ENCODE assay signal across 8 mouse cellular contexts in the genomic region with DNA sequence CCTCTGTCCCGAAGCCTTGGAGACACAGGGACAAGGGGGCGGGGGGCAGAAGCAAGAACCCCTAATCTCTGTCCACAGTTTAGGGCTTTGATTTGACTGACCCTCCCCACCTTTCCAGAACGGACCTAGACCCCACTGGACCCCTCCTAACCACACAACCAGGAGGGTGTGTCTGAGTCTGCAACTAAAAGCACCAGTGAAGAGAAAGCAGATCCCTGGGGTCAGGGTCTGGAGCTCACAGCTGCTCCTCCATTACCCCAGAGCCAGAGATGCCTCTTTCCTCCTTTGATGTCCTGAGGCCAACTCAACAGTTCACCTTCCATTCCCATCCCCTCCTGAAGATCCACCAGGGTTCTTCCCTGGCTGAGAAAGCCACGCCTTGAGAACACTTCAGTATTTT. TPM values are rescaled to one million over a fixed set of nuclear protein-coding genes. Genes with fewer than 3 reads are reported as not detected.
DNase-seq lines count a peak whose midpoint lies in the region; ATAC-seq lines count a peak whose summit lies in the region.

No protein-coding gene starts in this region.

- H3K4me1 ChIP-seq in lung, embryonic 16.5 days (replicated peaks; ENCODE audit: control insufficient read depth, insufficient read depth, low read length): peaks cover 23% of the 10 kb centered on the region
- peaks cover 27% of the 10 kb centered on the region for H3K4me1 ChIP-seq in forebrain, embryonic 13.5 days
- peaks cover 11% of the 10 kb centered on the region for H3K4me1 ChIP-seq in liver, embryonic 11.5 days (replicated peaks; ENCODE audit: control insufficient read depth, insufficient read depth, low read length)
- H3K4me1 ChIP-seq in stomach, embryonic 14.5 days (ENCODE audit: control insufficient read depth, insufficient read depth, low read length): peaks cover 21% of the 10 kb centered on the region; the same call in 1 of the 2 replicates

- peak overlapping the region; percentile 62 for H3K4me2 ChIP-seq in lung, embryonic 16.5 days (ENCODE audit: low read depth, low read length)
- peak overlapping the region; percentile 86 for H3K4me2 ChIP-seq in forebrain, embryonic 13.5 days
- peak overlapping the region; percentile 87 for H3K4me2 ChIP-seq in liver, embryonic 11.5 days
- peak overlapping the region; percentile 76 for H3K4me2 ChIP-seq in stomach, embryonic 14.5 days (replicated peaks; ENCODE audit: low read depth, low read length)

- no peaks in the 10 kb centered on the region for H3K27me3 ChIP-seq in lung, embryonic 16.5 days (ENCODE audit: control insufficient read depth, insufficient read depth, low read depth, low read length)
- no peaks in the 10 kb centered on the region for H3K27me3 ChIP-seq in forebrain, embryonic 13.5 days
- no peaks in the 10 kb centered on the region for H3K27me3 ChIP-seq in liver, embryonic 11.5 days (replicated peaks; ENCODE audit: control insufficient read depth, insufficient read depth, low read length)
- no peaks in the 10 kb centered on the region for H3K27me3 ChIP-seq in stomach, embryonic 14.5 days (ENCODE audit: control insufficient read depth, insufficient read depth, low read length)

- peak overlapping the region; percentile 95 for H3K4me3 ChIP-seq in lung, embryonic 16.5 days (ENCODE audit: low read length)
- H3K4me3 ChIP-seq in forebrain, embryonic 13.5 days: peak overlapping the region; percentile 90
- peak overlapping the region; percentile 96 for H3K4me3 ChIP-seq in liver, embryonic 11.5 days (ENCODE audit: low read depth, low read length)
- H3K4me3 ChIP-seq in stomach, embryonic 14.5 days (ENCODE audit: low read depth, low read length): peak overlapping the region; percentile 78

- H3K9me3 ChIP-seq in lung, embryonic 16.5 days (ENCODE audit: control insufficient read depth, low read length): no peaks in the 10 kb centered on the region
- H3K9me3 ChIP-seq in forebrain, embryonic 13.5 days (replicated peaks): no peaks in the 10 kb centered on the region
- H3K9me3 ChIP-seq in liver, embryonic 11.5 days (ENCODE audit: control insufficient read depth, low read length): no peaks in the 10 kb centered on the region
- H3K9me3 ChIP-seq in stomach, embryonic 14.5 days (ENCODE audit: control insufficient read depth, low read depth, low read length): no peaks in the 10 kb centered on the region

- 31% methylated on average over 4 of the region's 4 CpGs for WGBS in lung, embryonic 16.5 days
- WGBS in forebrain, embryonic 13.5 days: 37% methylated on average over 4 of the region's 4 CpGs
- 37% methylated on average over 4 of the region's 4 CpGs for WGBS in liver, embryonic 11.5 days
- 27% methylated on average over 4 of the region's 4 CpGs for WGBS in stomach, embryonic 14.5 days

- ATAC-seq in lung, embryonic 16.5 days (ENCODE audit: low read depth): no peak
- no peak for ATAC-seq in forebrain, embryonic 13.5 days
- ATAC-seq in liver, embryonic 11.5 days (replicated peaks; ENCODE audit: low FRiP score): no peak
- no peak for ATAC-seq in stomach, embryonic 14.5 days (ENCODE audit: insufficient number of reproducible peaks, insufficient read depth, low FRiP score, low read depth)

- no peaks in the 10 kb centered on the region for H3K36me3 ChIP-seq in lung, embryonic 16.5 days (ENCODE audit: control insufficient read depth, insufficient read depth, low read length)
- H3K36me3 ChIP-seq in forebrain, embryonic 13.5 days (ENCODE audit: poor library complexity, severe bottlenecking): 0 out of 2 replicates have a peak, but pooled peaks cover 4% of the 10 kb centered on the region
- H3K36me3 ChIP-seq in liver, embryonic 11.5 days (ENCODE audit: control insufficient read depth, insufficient read depth, low read length): no peaks in the 10 kb centered on the region; the same call in 1 of the 2 replicates
- no peaks in the 10 kb centered on the region for H3K36me3 ChIP-seq in stomach, embryonic 14.5 days (ENCODE audit: control insufficient read depth, insufficient read depth, low read length)

- H3K27ac ChIP-seq in lung, embryonic 16.5 days (ENCODE audit: low read length): no peak overlapping the region
- no peak overlapping the region for H3K27ac ChIP-seq in forebrain, embryonic 13.5 days
- H3K27ac ChIP-seq in liver, embryonic 11.5 days (ENCODE audit: low read depth, low read length): no peak overlapping the region
- H3K27ac ChIP-seq in stomach, embryonic 14.5 days (ENCODE audit: low read length): no peak overlapping the region

- H3K9ac ChIP-seq in lung, embryonic 16.5 days (ENCODE audit: low read length): peak overlapping the region; percentile 99
- H3K9ac ChIP-seq in forebrain, embryonic 13.5 days: peak overlapping the region; percentile 98
- peak overlapping the region; percentile 96 for H3K9ac ChIP-seq in liver, embryonic 11.5 days (ENCODE audit: low read depth, low read length)
- H3K9ac ChIP-seq in stomach, embryonic 14.5 days (replicated peaks; ENCODE audit: low read depth, low read length): peak overlapping the region; percentile 87

- DNase-seq in lung, postnatal 10 days: no peak
- no peak for DNase-seq in liver, embryonic 11.5 days (ENCODE audit: low spot score)
- no peak for DNase-seq in adrenal gland, adult 18-20 months (ENCODE audit: low spot score in 2 of 2)
- no peak for DNase-seq in adrenal gland, postnatal 14 days
- DNase-seq in right cerebral cortex, postnatal 25 days: no peak

RNA-seq across cellular contexts. Expression of gene Xylt2, which starts 1.0 kb away (rescaled TPM):
- polyA plus RNA-seq in lung, embryonic 16.5 days (2015; fragmentation: Nextera tagmentation; extraction: Ambion mirVana): 15.1 and 17.5 TPM in 2 replicates
- 8.2 and 8.7 TPM in 2 replicates for polyA plus RNA-seq in forebrain, embryonic 13.5 days (2015; fragmentation: Nextera tagmentation; extraction: Ambion mirVana)
- 8.8 and 10.5 TPM in 2 replicates for polyA plus RNA-seq in liver, embryonic 11.5 days (2014; fragmentation: Nextera tagmentation; extraction: Ambion mirVana)
- polyA plus RNA-seq in stomach, embryonic 14.5 days (2014; fragmentation: Nextera tagmentation; extraction: Ambion mirVana): 20.5 and 22.9 TPM in 2 replicates
- total RNA-seq in adrenal gland, adult 18-20 months (2021): 10 to 100 TPM; 10.6 to 11.8 TPM
- 20.5 and 22.6 TPM in 2 replicates for total RNA-seq in adrenal gland, postnatal 14 days (2021)

RNA-seq across cellular contexts. Expression of gene Eme1, which starts 22.5 kb away (rescaled TPM):
- polyA plus RNA-seq in lung, embryonic 16.5 days (2015; fragmentation: Nextera tagmentation; extraction: Ambion mirVana): 20.2 and 21.4 TPM in 2 replicates
- 26.6 and 31.7 TPM in 2 replicates for polyA plus RNA-seq in forebrain, embryonic 13.5 days (2015; fragmentation: Nextera tagmentation; extraction: Ambion mirVana)
- polyA plus RNA-seq in liver, embryonic 11.5 days (2014; fragmentation: Nextera tagmentation; extraction: Ambion mirVana): 35.5 and 40.5 TPM in 2 replicates
- polyA plus RNA-seq in stomach, embryonic 14.5 days (2014; fragmentation: Nextera tagmentation; extraction: Ambion mirVana): 20.7 and 20.9 TPM in 2 replicates
- total RNA-seq in adrenal gland, adult 18-20 months (2021): under 1 TPM; 0.23 to 0.45 TPM
- 1.9 and 3.3 TPM in 2 replicates for total RNA-seq in adrenal gland, postnatal 14 days (2021)

RNA-seq across cellular contexts. Expression of gene Mrpl27, which starts 22.7 kb away (rescaled TPM):
- polyA plus RNA-seq in lung, embryonic 16.5 days (2015; fragmentation: Nextera tagmentation; extraction: Ambion mirVana): 137 and 140 TPM in 2 replicates
- polyA plus RNA-seq in forebrain, embryonic 13.5 days (2015; fragmentation: Nextera tagmentation; extraction: Ambion mirVana): 144 and 153 TPM in 2 replicates
- 127 and 132 TPM in 2 replicates for polyA plus RNA-seq in liver, embryonic 11.5 days (2014; fragmentation: Nextera tagmentation; extraction: Ambion mirVana)
- polyA plus RNA-seq in stomach, embryonic 14.5 days (2014; fragmentation: Nextera tagmentation; extraction: Ambion mirVana): 148 and 149 TPM in 2 replicates
- total RNA-seq in adrenal gland, adult 18-20 months (2021): 10 to 100 TPM; 65.8 to 73.0 TPM
- total RNA-seq in adrenal gland, postnatal 14 days (2021): 83.5 and 84.1 TPM in 2 replicates

RNA-seq across cellular contexts. Expression of gene Gm11541, which starts 28.0 kb away (rescaled TPM):
- polyA plus RNA-seq in lung, embryonic 16.5 days (2015; fragmentation: Nextera tagmentation; extraction: Ambion mirVana): 0.82 and 0.95 TPM in 2 replicates
- not detected in 2 replicates for polyA plus RNA-seq in forebrain, embryonic 13.5 days (2015; fragmentation: Nextera tagmentation; extraction: Ambion mirVana)
- 0.10 TPM in 1 of 2 replicates, not detected in the other for polyA plus RNA-seq in liver, embryonic 11.5 days (2014; fragmentation: Nextera tagmentation; extraction: Ambion mirVana)
- polyA plus RNA-seq in stomach, embryonic 14.5 days (2014; fragmentation: Nextera tagmentation; extraction: Ambion mirVana): 2.3 and 2.9 TPM in 2 replicates
- total RNA-seq in adrenal gland, adult 18-20 months (2021): not detected
- not detected in 2 replicates for total RNA-seq in adrenal gland, postnatal 14 days (2021)

RNA-seq across cellular contexts. Expression of gene Lrrc59, which starts 46.7 kb away (rescaled TPM):
- polyA plus RNA-seq in lung, embryonic 16.5 days (2015; fragmentation: Nextera tagmentation; extraction: Ambion mirVana): 155 and 167 TPM in 2 replicates
- 165 and 182 TPM in 2 replicates for polyA plus RNA-seq in forebrain, embryonic 13.5 days (2015; fragmentation: Nextera tagmentation; extraction: Ambion mirVana)
- 224 and 246 TPM in 2 replicates for polyA plus RNA-seq in liver, embryonic 11.5 days (2014; fragmentation: Nextera tagmentation; extraction: Ambion mirVana)
- polyA plus RNA-seq in stomach, embryonic 14.5 days (2014; fragmentation: Nextera tagmentation; extraction: Ambion mirVana): 147 and 157 TPM in 2 replicates
- 100 to 1,000 TPM; 124 to 133 TPM for total RNA-seq in adrenal gland, adult 18-20 months (2021)
- total RNA-seq in adrenal gland, postnatal 14 days (2021): 111 and 121 TPM in 2 replicates
